Mouse (Mus musculus) testis, adult 2 months (tissue): ENCODE results near the gene Gm20815. TPM values are rescaled to one million over a fixed set of nuclear protein-coding genes. Genes with fewer than 3 reads are reported as not detected.
"Not testable (repeated sequence)": the region's sequence is repeated elsewhere in the genome, so short reads cannot be mapped to it uniquely, and the experiment has no call there.

Experiments used
- H3K27ac ChIP-seq: fragments of 200-500 bp; 2 replicates; pipeline ENCODE4 v1.5.1; 2012; ENCODE audit warnings: low read depth, low read length; ENCODE audit not compliant: control insufficient read depth, insufficient read depth
- H3K27me3 ChIP-seq: fragments of 200-500 bp; 2 replicates; pipeline ENCODE4 v1.6.1; 2012; ENCODE audit warnings: mild to moderate bottlenecking, low read length, moderate library complexity; ENCODE audit not compliant: control insufficient read depth, insufficient read depth
- H3K36me3 ChIP-seq: fragments of 200-500 bp; 2 replicates; pipeline ENCODE4 v1.6.1; 2012; ENCODE audit warnings: mild to moderate bottlenecking, low read length; ENCODE audit not compliant: control insufficient read depth, insufficient read depth
- H3K4me1 ChIP-seq: fragments of 200-500 bp; 2 replicates; pipeline ENCODE4 v1.6.1; 2012; ENCODE audit warnings: low read length; ENCODE audit not compliant: control insufficient read depth, insufficient read depth
- H3K4me3 ChIP-seq: fragments of 200-500 bp; 2 replicates; pipeline ENCODE4 v1.5.1; 2012; ENCODE audit warnings: low read depth, mild to moderate bottlenecking, low read length, moderate library complexity, mixed read lengths; ENCODE audit not compliant: control insufficient read depth
- polyA plus RNA-seq: library from polyadenylated mRNA; depleted of rRNA; stranded (reverse); fragments of >200 nt; gene quantifications from 2 replicates; pipeline ENCODE4 v1.2.3, GENCODE M21; 2012; rRNA removed

Gene Gm20815
- polyA plus RNA-seq: 0.77 and 1.2 TPM in 2 replicates

GRCm38 (mm10) chrY:8835069-8835468 lies at the start of gene Gm20815:
Gene Gm20815 (minus strand): TSS chrY:8835169.
- H3K4me1 ChIP-seq, H3K36me3 ChIP-seq: not testable (repeated sequence)

More at GRCm38 (mm10) chrY:8835069-8835468, at the start of gene Gm20815:
- not testable (repeated sequence) for H3K27ac ChIP-seq, H3K27me3 ChIP-seq, H3K4me3 ChIP-seq
